21 mouse cellular contexts compared by ENCODE assay signal in genomic region chr2:173935706-173936105, GRCm38 (mm10).
A peak's percentile ranks its signal among the peaks of the same experiment; 100 is the strongest.
DNase-seq lines count a peak whose midpoint lies in the region; ATAC-seq and TF ChIP-seq lines count a peak whose summit lies in the region.
"Had no signal": no experiment of that assay in that cellular context is flagged by ENCODE, and none has a peak within 500 bp of the region (broad histone marks: within the 10 kb centered on the region; RNA-seq: fewer than 3 reads in every experiment).

No protein-coding gene starts in this region.

- no peak for TF ChIP-seq EP300 in liver, postnatal 0 days (IDR thresholded peaks at IDR 0.05; ENCODE audit: low read depth)

- no peak overlapping the region for H3K4me3 ChIP-seq in liver, postnatal 0 days (ENCODE audit: low read depth, low read length)
- H3K4me3 ChIP-seq in liver, embryonic 12.5 days, result no peak overlapping the region
- H3K4me3 ChIP-seq in hindbrain, embryonic 13.5 days, result no peak overlapping the region
- H3K4me3 ChIP-seq: embryonic facial prominence, embryonic 10.5 days; embryonic facial prominence, embryonic 12.5 days; forebrain, embryonic 13.5 days; forebrain, embryonic 15.5 days had no signal

- no peak overlapping the region for H3K27ac ChIP-seq in liver, postnatal 0 days (ENCODE audit: low read depth)
- no peak overlapping the region for H3K27ac ChIP-seq in liver, embryonic 12.5 days
- H3K27ac ChIP-seq in hindbrain, embryonic 13.5 days, result no peak overlapping the region
- H3K27ac ChIP-seq: embryonic facial prominence, embryonic 10.5 days; embryonic facial prominence, embryonic 12.5 days; forebrain, embryonic 13.5 days; forebrain, embryonic 15.5 days had no signal

- H3K36me3 ChIP-seq in liver, postnatal 0 days (replicated peaks; ENCODE audit: insufficient read depth, low read length), result no peaks in the 10 kb centered on the region
- no peaks in the 10 kb centered on the region for H3K36me3 ChIP-seq in liver, embryonic 12.5 days
- no peaks in the 10 kb centered on the region for H3K36me3 ChIP-seq in hindbrain, embryonic 13.5 days
- H3K36me3 ChIP-seq: embryonic facial prominence, embryonic 10.5 days; embryonic facial prominence, embryonic 12.5 days; forebrain, embryonic 15.5 days; G1E had no signal

- H3K4me2 ChIP-seq in liver, postnatal 0 days (ENCODE audit: low read depth, low read length), result no peak overlapping the region
- no peak overlapping the region for H3K4me2 ChIP-seq in liver, embryonic 12.5 days
- no peak overlapping the region for H3K4me2 ChIP-seq in hindbrain, embryonic 13.5 days
- H3K4me2 ChIP-seq: embryonic facial prominence, embryonic 12.5 days; forebrain, embryonic 13.5 days; forebrain, embryonic 15.5 days had no signal

- no peak overlapping the region for H3K9ac ChIP-seq in liver, postnatal 0 days (replicated peaks)
- H3K9ac ChIP-seq in liver, embryonic 12.5 days, result no peak overlapping the region
- H3K9ac ChIP-seq in hindbrain, embryonic 13.5 days, result no peak overlapping the region
- H3K9ac ChIP-seq: embryonic facial prominence, embryonic 12.5 days; forebrain, embryonic 13.5 days; forebrain, embryonic 15.5 days; forebrain, postnatal 0 days had no signal

- H3K9me3 ChIP-seq in liver, postnatal 0 days (ENCODE audit: low read length), result no peaks in the 10 kb centered on the region; the same call in 1 of the 2 replicates
- peaks cover 17% of the 10 kb centered on the region for H3K9me3 ChIP-seq in liver, embryonic 12.5 days (replicated peaks)
- no peaks in the 10 kb centered on the region for H3K9me3 ChIP-seq in hindbrain, embryonic 13.5 days
- H3K9me3 ChIP-seq: forebrain, embryonic 15.5 days had no signal

- H3K4me1 ChIP-seq in liver, postnatal 0 days (ENCODE audit: insufficient read depth), result no peaks in the 10 kb centered on the region
- H3K4me1 ChIP-seq in liver, embryonic 12.5 days, result no peaks in the 10 kb centered on the region
- H3K4me1 ChIP-seq in hindbrain, embryonic 13.5 days (replicated peaks), result peaks cover 32% of the 10 kb centered on the region

- ATAC-seq in liver, postnatal 0 days, result no peak
- ATAC-seq in liver, embryonic 12.5 days, result no peak
- ATAC-seq in hindbrain, embryonic 13.5 days (ENCODE audit: low FRiP score), result no peak
- ATAC-seq: CD4-positive, CD25-positive, alpha-beta regulatory T cell, adult 4 months; forebrain, embryonic 13.5 days; forebrain, embryonic 15.5 days; forebrain, postnatal 0 days had no signal

- peak; percentile 4 for DNase-seq in adrenal gland, adult 2 months
- no peak for DNase-seq in adrenal gland, postnatal 36 days
- peak; percentile 24 for DNase-seq in adrenal gland, postnatal 14 days
- no peak for DNase-seq in adrenal gland, postnatal 25 days
- peak; percentile 4 for DNase-seq in liver, postnatal 0 days
- peak; percentile 67 for DNase-seq in MN1 (ENCODE audit: low spot score)
- DNase-seq: B cell, adult 2 months; cerebellum, adult 11-12 months; cerebellum, adult 2 months; cerebellum, adult 9-10 months; cerebellum, postnatal 10 days; cerebellum, postnatal 25 days; forebrain, postnatal 0 days had no signal

- 81% methylated on average over 5 of the region's 5 CpGs for WGBS in liver, postnatal 0 days (ENCODE audit: insufficient replicate concordance)
- WGBS in liver, embryonic 12.5 days (ENCODE audit: insufficient replicate concordance), result 65% methylated on average over 5 of the region's 5 CpGs
- 70% methylated on average over 5 of the region's 5 CpGs for WGBS in hindbrain, embryonic 13.5 days

- TF ChIP-seq CTCF in liver, postnatal 0 days (IDR thresholded peaks at IDR 0.05; ENCODE audit: low read depth), result no peak

- no peaks in the 10 kb centered on the region for H3K27me3 ChIP-seq in liver, postnatal 0 days (ENCODE audit: insufficient read depth, low read length)
- H3K27me3 ChIP-seq in liver, embryonic 12.5 days (replicated peaks), result no peaks in the 10 kb centered on the region
- H3K27me3 ChIP-seq in hindbrain, embryonic 13.5 days, result no peaks in the 10 kb centered on the region
- H3K27me3 ChIP-seq: embryonic facial prominence, embryonic 12.5 days; forebrain, embryonic 13.5 days; forebrain, embryonic 15.5 days had no signal

Comparison
In these comparisons a context has a peak if more than half of its experiments do, and no peak if none do; other contexts are left out.
1. DNase-seq: peak in adrenal gland, adult 2 months (single experiment), adrenal gland, postnatal 14 days (single experiment), liver, postnatal 0 days (single experiment) and MN1 (single experiment); none in adrenal gland, postnatal 36 days (0 of 2) and adrenal gland, postnatal 25 days (single experiment).